Mouse (Mus musculus) liver, embryonic 12.5 days (tissue): Measurements from ENCODE around the gene Jund. TPM values are rescaled to one million over a fixed set of nuclear protein-coding genes. Genes with fewer than 3 reads are reported as not detected.

Source experiments
- ATAC-seq: fragments of 200-750 bp; cut with Nextera tagmentation; 2 replicates; pipeline ENCODE4 v1.8.0; 2017; ENCODE audit warnings: moderate number of reproducible peaks, mild to moderate bottlenecking, moderate library complexity
- H3K27ac ChIP-seq: fragments of 300-500 bp; sonication (generic); 2 replicates; pipeline ENCODE4 v1.5.1; 2016; ENCODE audit warnings: mild to moderate bottlenecking
- H3K27me3 ChIP-seq: fragments of 300-500 bp; sonication (generic); replicated peaks from 2 replicates; pipeline ENCODE4 v1.6.1; 2016; ENCODE audit warnings: mild to moderate bottlenecking, moderate library complexity
- H3K36me3 ChIP-seq: fragments of 300-500 bp; sonication (generic); 2 replicates; pipeline ENCODE4 v1.6.1; 2016; ENCODE audit warnings: mild to moderate bottlenecking, moderate library complexity
- H3K4me1 ChIP-seq: fragments of 300-500 bp; sonication (generic); 2 replicates; pipeline ENCODE4 v1.6.1; 2016
- H3K4me2 ChIP-seq: fragments of 300-500 bp; sonication (generic); 2 replicates; pipeline ENCODE4 v1.6.1; 2016; ENCODE audit warnings: mild to moderate bottlenecking, moderate library complexity
- H3K4me3 ChIP-seq: fragments of 300-500 bp; sonication (generic); 2 replicates; pipeline ENCODE4 v1.5.1; 2016; ENCODE audit warnings: mild to moderate bottlenecking, moderate library complexity
- H3K9ac ChIP-seq: fragments of 300-500 bp; sonication (generic); 2 replicates; pipeline ENCODE4 v1.6.1; 2016; ENCODE audit warnings: mild to moderate bottlenecking, moderate library complexity
- H3K9me3 ChIP-seq: fragments of 300-500 bp; sonication (generic); replicated peaks from 2 replicates; pipeline ENCODE4 v1.6.1; 2016; ENCODE audit warnings: mild to moderate bottlenecking, moderate library complexity
- WGBS: fragments of 180-500 bp; shearing (Covaris S2); methylation state at CpG from one replicate; pipeline ENCODE4 v1.1.7; 2016; ENCODE audit not compliant: insufficient replicate concordance; 5-methylcytosine and 5-hydroxymethylcytosine counted together
- polyA plus RNA-seq: library from polyadenylated mRNA; unstranded; fragments of >200 nt; fragmentation: Nextera tagmentation; extraction: Ambion mirVana; gene quantifications from 2 replicates; pipeline ENCODE4 v1.2.1, GENCODE M21; 2016

The Jund gene
- polyA plus RNA-seq, result 59.5 and 66.8 TPM in 2 replicates

DNA sequence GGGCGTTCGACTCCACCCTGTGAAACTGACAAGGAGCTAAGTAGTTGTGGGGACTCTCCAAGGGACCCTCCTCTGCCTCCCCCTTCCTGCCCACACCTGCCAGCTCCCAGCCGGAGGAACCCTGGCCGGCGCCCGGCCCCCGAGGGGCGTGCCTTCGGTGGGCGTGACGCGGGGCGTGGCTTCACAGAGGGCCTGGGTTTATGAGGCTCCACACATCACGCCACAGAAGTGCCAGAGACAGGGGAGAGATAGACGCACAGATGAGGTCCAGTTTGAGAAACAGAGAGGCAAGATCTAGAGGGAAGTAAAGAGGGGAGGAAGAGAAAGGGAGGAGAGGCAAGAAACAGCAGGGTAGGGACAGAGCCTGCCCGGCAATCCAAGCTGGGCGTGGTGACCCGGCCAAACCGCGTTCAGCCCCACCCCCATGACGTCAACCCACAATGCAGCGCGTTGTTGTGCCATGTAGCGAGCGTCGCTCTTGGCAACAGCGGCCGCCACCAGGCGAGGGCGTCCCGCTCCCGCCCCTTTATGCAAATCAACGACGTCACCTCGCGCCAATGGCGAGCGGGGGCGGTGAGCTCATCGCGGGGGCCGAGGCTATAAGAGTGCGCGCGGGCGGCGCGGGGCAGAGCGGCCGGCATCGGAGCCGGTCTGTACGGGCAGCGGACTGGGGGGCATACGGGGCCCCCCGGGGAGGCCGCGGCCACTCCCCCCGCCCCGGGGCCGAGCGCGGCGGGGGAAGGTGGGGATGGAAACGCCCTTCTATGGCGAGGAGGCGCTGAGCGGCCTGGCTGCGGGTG is at the start of gene Jund:
Jund (plus strand) TSS at position 640 of the 800 bp plus-strand sequence.
- Histone ChIP-seq H3K27me3 (no peaks in the 10 kb centered on the region), H3K9me3 (no peaks in the 10 kb centered on the region), H3K4me2 (peak within 1 kb of the TSS; percentile 99), H3K36me3 (no peaks in the 10 kb centered on the region), H3K4me3 (peak within 1 kb of the TSS; percentile 90), H3K27ac (peak within 1 kb of the TSS; percentile 98), H3K9ac (peak within 1 kb of the TSS; percentile 99), H3K4me1 (peaks cover 58% of the 10 kb centered on the region)
- ATAC-seq, result peak; percentile 85
- 2% methylated on average over 68 of the region's 69 CpGs for WGBS

DNA sequence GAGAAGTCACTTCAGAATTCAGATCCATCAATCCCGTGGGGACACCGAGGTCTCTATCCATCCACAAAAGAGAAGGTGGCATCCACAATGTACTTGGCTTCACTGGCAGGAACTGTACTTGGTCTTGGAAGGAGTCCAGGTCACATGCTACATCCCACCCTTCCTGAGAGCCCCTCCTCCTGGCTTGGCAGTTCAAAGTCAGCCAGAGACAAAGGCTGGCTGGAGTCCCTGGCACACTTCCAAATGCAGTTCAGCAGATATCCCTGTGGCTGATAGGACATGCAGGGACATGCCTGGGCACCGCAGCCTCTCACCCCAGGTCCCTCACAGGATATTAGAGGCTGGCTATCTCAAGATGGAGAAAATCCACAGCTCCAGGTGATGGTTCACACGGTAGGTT is 49.4 kb upstream of the Jund start:
- H3K27ac ChIP-seq, result peak overlapping the region; percentile 42
- no peak overlapping the region for H3K9ac ChIP-seq
- ATAC-seq, result no peak
- H3K9me3 ChIP-seq, result no peaks in the 10 kb centered on the region
- H3K4me3 ChIP-seq, result no peak overlapping the region
- peaks cover 41% of the 10 kb centered on the region for H3K4me1 ChIP-seq
- peaks cover 34% of the 10 kb centered on the region for H3K36me3 ChIP-seq
- H3K27me3 ChIP-seq, result no peaks in the 10 kb centered on the region
- 69% methylated on average over 4 of the region's 4 CpGs for WGBS
- no peak overlapping the region for H3K4me2 ChIP-seq

DNA sequence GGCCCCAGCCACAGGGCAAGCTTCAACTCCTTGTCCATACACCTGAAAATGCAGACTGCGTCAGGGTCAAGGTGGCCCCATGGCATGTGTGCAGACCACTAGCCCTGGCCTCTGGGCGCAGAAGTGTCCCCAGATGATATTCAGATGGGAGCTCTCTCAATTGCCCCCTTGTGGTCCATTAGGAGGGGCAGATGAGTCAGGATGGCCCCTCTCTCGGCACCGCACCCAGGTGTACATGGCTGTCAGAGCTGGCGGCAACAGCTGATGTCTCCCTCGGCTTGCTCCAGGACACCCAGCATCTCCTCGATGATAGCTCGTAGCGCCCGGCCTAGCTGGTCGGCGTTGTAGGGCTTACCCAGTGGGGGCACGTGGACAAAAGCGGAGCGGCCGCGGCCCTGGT is 48.4 kb upstream of the Jund start:
- H3K4me1 ChIP-seq, result peaks cover 44% of the 10 kb centered on the region
- no peak overlapping the region for H3K4me3 ChIP-seq
- H3K36me3 ChIP-seq, result peaks cover 42% of the 10 kb centered on the region
- no peak for ATAC-seq
- no peak overlapping the region for H3K4me2 ChIP-seq
- H3K9ac ChIP-seq, result no peak overlapping the region
- no peaks in the 10 kb centered on the region for H3K27me3 ChIP-seq
- no peaks in the 10 kb centered on the region for H3K9me3 ChIP-seq
- no peak overlapping the region for H3K27ac ChIP-seq
- WGBS, result 87% methylated on average over 17 of the region's 17 CpGs

DNA sequence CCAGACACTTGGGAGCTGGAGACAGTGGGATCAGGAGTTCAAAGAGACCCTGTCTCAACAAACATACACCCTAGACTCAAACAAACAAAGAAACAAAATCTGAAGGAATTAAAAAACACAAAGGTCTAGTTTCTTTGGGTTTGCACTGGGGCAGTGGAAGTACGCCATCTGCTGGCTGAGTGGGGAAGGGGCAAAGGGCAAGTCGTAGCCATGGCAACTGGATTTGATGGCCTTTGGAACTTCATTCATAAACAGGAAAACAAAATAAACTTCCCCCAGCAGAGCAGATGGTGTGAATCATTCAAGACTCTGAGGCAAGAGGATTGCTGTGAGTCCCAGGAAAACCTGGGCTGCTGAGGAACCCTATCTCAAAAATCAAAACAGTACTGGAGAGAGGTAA is 45.5 kb upstream of the Jund start:
- WGBS, result 35% methylated on average over 2 of the region's 2 CpGs
- Histone ChIP-seq H3K27ac (no peak overlapping the region), H3K36me3 (peaks cover 62% of the 10 kb centered on the region)

DNA sequence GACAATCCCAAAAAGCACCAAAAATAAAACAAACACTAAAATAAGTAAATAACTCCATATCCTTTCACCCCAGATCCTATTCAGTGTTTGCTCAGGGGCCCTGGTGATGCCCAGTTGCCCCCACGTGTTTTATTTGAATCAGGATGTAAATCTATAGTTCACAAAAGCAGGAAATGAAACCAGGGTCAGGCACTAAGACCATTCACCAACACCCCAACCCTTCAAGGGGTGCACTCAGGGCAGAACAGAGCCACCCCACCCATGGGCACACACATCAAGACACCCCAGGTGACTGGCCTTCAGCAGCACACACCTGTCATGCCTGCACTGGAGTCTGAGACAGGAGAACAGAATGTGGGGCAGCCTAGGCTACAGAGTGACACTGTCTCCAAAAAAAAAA is 44.6 kb upstream of the Jund start:
- ATAC-seq, result no peak

More for the DNA sequence above, 45.5 kb upstream of the Jund start:
- H3K4me1 ChIP-seq, result peaks cover 28% of the 10 kb centered on the region
- no peaks in the 10 kb centered on the region for H3K27me3 ChIP-seq
- no peak overlapping the region for H3K9ac ChIP-seq
- H3K9me3 ChIP-seq, result no peaks in the 10 kb centered on the region
- H3K4me3 ChIP-seq, result no peak overlapping the region
- no peak overlapping the region for H3K4me2 ChIP-seq
- no peak for ATAC-seq

GRCm38 (mm10) chr8:70655469-70655868 is 43.3 kb upstream of the Jund start:
- H3K36me3 ChIP-seq, result peaks cover 48% of the 10 kb centered on the region
- no peaks in the 10 kb centered on the region for H3K27me3 ChIP-seq
- no peak for ATAC-seq
- WGBS, result 67% methylated on average over 2 of the region's 2 CpGs
- peaks cover 31% of the 10 kb centered on the region for H3K4me1 ChIP-seq
- no peak overlapping the region for H3K4me3 ChIP-seq
- H3K9me3 ChIP-seq, result no peaks in the 10 kb centered on the region
- H3K27ac ChIP-seq, result 0 out of 2 replicates have a peak overlapping the region, but pooled peaks have one; percentile 5
- no peak overlapping the region for H3K9ac ChIP-seq
- H3K4me2 ChIP-seq, result no peak overlapping the region

More for the DNA sequence above, 44.6 kb upstream of the Jund start:
- H3K27me3 ChIP-seq, result no peaks in the 10 kb centered on the region
- no peaks in the 10 kb centered on the region for H3K9me3 ChIP-seq
- no peak overlapping the region for H3K4me3 ChIP-seq
- H3K4me1 ChIP-seq, result peaks cover 29% of the 10 kb centered on the region
- H3K36me3 ChIP-seq, result peaks cover 59% of the 10 kb centered on the region
- no peak overlapping the region for H3K27ac ChIP-seq
- no peak overlapping the region for H3K4me2 ChIP-seq
- no peak overlapping the region for H3K9ac ChIP-seq
- 30% methylated on average over 1 of the region's 1 CpGs for WGBS

DNA sequence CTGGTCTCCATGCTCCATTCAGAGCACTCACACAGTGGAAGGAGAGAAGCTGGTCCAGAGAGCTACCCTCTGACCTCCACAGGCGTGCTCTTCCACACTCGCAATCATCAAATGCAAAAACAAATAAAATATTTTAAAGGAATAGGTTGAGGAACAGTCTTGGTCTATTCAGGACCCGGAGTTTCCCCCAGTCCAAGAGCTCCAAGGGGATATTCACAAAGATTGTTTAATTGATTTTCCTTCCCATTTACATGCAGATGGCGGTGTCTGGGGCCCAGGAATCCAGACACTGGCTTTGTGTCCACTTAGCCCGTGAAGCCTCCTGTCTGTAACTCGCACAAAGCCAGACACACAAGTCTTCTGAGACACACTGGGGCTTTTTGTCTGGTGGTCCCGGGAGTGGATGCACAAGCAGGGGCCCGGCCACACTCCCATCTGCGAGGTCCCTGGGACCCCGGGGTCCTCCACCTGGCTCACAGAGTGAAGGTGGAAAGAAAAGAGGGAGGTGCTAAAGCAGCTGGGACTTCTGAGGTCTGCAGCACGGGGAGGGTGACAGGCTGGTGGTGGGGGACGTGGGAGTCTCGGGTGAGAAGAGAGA is 42.5 kb upstream of the Jund start:
- Histone ChIP-seq H3K27ac (no peak overlapping the region), H3K4me2 (no peak overlapping the region), H3K4me3 (no peak overlapping the region), H3K36me3 (peaks cover 40% of the 10 kb centered on the region), H3K9me3 (no peaks in the 10 kb centered on the region), H3K27me3 (no peaks in the 10 kb centered on the region), H3K4me1 (peaks cover 39% of the 10 kb centered on the region), H3K9ac (no peak overlapping the region)
- WGBS, result 78% methylated on average over 13 of the region's 13 CpGs
- ATAC-seq, result no peak

GRCm38 (mm10) chr8:70657214-70657613 is 41.5 kb upstream of the Jund start:
- Histone ChIP-seq H3K27ac (no peak overlapping the region), H3K36me3 (peaks cover 32% of the 10 kb centered on the region), H3K4me2 (no peak overlapping the region), H3K9me3 (no peaks in the 10 kb centered on the region), H3K27me3 (no peaks in the 10 kb centered on the region), H3K9ac (no peak overlapping the region), H3K4me1 (peaks cover 44% of the 10 kb centered on the region), H3K4me3 (no peak overlapping the region)
- no peak for ATAC-seq
- WGBS, result 80% methylated on average over 3 of the region's 3 CpGs

- WGBS, result 82% methylated on average over 2 of the region's 2 CpGs
- 0 out of 2 replicates have a peak overlapping the region, but pooled peaks have one; percentile 15 for H3K9ac ChIP-seq
- ATAC-seq, result no peak
Measured at GRCm38 (mm10) chr8:70657739-70658138, 41.0 kb upstream of the Jund start.

GRCm38 (mm10) chr8:70658897-70659603 is 39.7 kb upstream of the Jund start:
- peak overlapping the region; percentile 91 for H3K4me2 ChIP-seq
- H3K9ac ChIP-seq, result peak overlapping the region; percentile 82
- peaks cover 44% of the 10 kb centered on the region for H3K4me1 ChIP-seq
- peak overlapping the region; percentile 87 for H3K27ac ChIP-seq
- H3K4me3 ChIP-seq, result peak overlapping the region; percentile 85
- no peaks in the 10 kb centered on the region for H3K27me3 ChIP-seq
- peak; percentile 66 for ATAC-seq
- no peaks in the 10 kb centered on the region for H3K9me3 ChIP-seq
- 2% methylated on average over 31 of the region's 31 CpGs for WGBS
- peaks cover 28% of the 10 kb centered on the region for H3K36me3 ChIP-seq

More at GRCm38 (mm10) chr8:70657739-70658138, 41.0 kb upstream of the Jund start:
- Histone ChIP-seq H3K4me1 (peaks cover 44% of the 10 kb centered on the region), H3K27ac (peak overlapping the region; percentile 10; the same call in 1 of the 2 replicates), H3K4me2 (peak overlapping the region; percentile 91; the same call in 1 of the 2 replicates), H3K9me3 (no peaks in the 10 kb centered on the region), H3K27me3 (no peaks in the 10 kb centered on the region), H3K4me3 (no peak overlapping the region), H3K36me3 (peaks cover 28% of the 10 kb centered on the region)

GRCm38 (mm10) chr8:70659604-70660272 is 39.0 kb upstream of the Jund start:
- peaks cover 25% of the 10 kb centered on the region for H3K36me3 ChIP-seq
- H3K27me3 ChIP-seq, result no peaks in the 10 kb centered on the region
- peak overlapping the region; percentile 85 for H3K4me3 ChIP-seq
- 1% methylated on average over 42 of the region's 44 CpGs for WGBS
- H3K27ac ChIP-seq, result peak overlapping the region; percentile 87
- no peaks in the 10 kb centered on the region for H3K9me3 ChIP-seq
- peak overlapping the region; percentile 91 for H3K4me2 ChIP-seq
- peak overlapping the region; percentile 82 for H3K9ac ChIP-seq
- H3K4me1 ChIP-seq, result peaks cover 41% of the 10 kb centered on the region
- peak; percentile 93 for ATAC-seq
